Mouse (Mus musculus) stomach, postnatal 0 days (tissue): ENCODE data around the gene Arhgap18. TPM values are rescaled to one million over a fixed set of nuclear protein-coding genes. Genes with fewer than 3 reads are reported as not detected.

Experiments
- ATAC-seq: fragments of 200-750 bp; cut with Nextera tagmentation; 2 replicates; pipeline ENCODE4 v1.8.0; 2017; ENCODE audit not compliant: low FRiP score, low TSS enrichment
- DNase-seq: peaks from one replicate; pipeline ENCODE4 v3.0.0-alpha.2; 2016; ENCODE audit warnings: low spot score
- H3K27ac ChIP-seq: fragments of 300-500 bp; sonication (generic); replicated peaks from 2 replicates; pipeline ENCODE4 v1.5.1; 2014; ENCODE audit warnings: mild to moderate bottlenecking, control low read depth
- H3K27me3 ChIP-seq: fragments of 300-500 bp; sonication (generic); 2 replicates; pipeline ENCODE4 v1.6.1; 2014; ENCODE audit warnings: low read length; ENCODE audit not compliant: control insufficient read depth, insufficient read depth
- H3K36me3 ChIP-seq: fragments of 300-500 bp; sonication (generic); 2 replicates; pipeline ENCODE4 v1.6.1; 2014; ENCODE audit warnings: low read length, mixed read lengths; ENCODE audit not compliant: control insufficient read depth, insufficient read depth
- H3K4me1 ChIP-seq: fragments of 300-500 bp; sonication (generic); replicated peaks from 2 replicates; pipeline ENCODE4 v1.6.1; 2014; ENCODE audit warnings: antibody characterized with exemption; ENCODE audit not compliant: control insufficient read depth, insufficient read depth
- H3K4me2 ChIP-seq: fragments of 300-500 bp; sonication (generic); replicated peaks from 2 replicates; pipeline ENCODE4 v1.6.1; 2014; ENCODE audit warnings: low read depth, mild to moderate bottlenecking, control low read depth, moderate library complexity
- H3K4me3 ChIP-seq: fragments of 300-500 bp; sonication (generic); 2 replicates; pipeline ENCODE4 v1.5.1; 2014; ENCODE audit warnings: low read depth, low read length, control low read depth
- H3K9ac ChIP-seq: fragments of 300-500 bp; sonication (generic); 2 replicates; pipeline ENCODE4 v1.6.1; 2014; ENCODE audit warnings: mild to moderate bottlenecking, low read length, control low read depth, mixed read lengths
- H3K9me3 ChIP-seq: fragments of 300-500 bp; sonication (generic); 2 replicates; pipeline ENCODE4 v1.6.1; 2016; ENCODE audit warnings: low read length; ENCODE audit not compliant: control insufficient read depth
- CTCF ChIP-seq: IDR thresholded peaks from 2 replicates; pipeline ENCODE4 v1.5.1; 2016; ENCODE audit warnings: antibody characterized with exemption, low read depth, mild to moderate bottlenecking, moderate library complexity
- EP300 ChIP-seq: optimal IDR thresholded peaks from 2 replicates; pipeline ENCODE3; 2016; ENCODE audit warnings: antibody characterized with exemption
- WGBS: fragments of 180-500 bp; shearing (Covaris S2); extraction: QIAGEN DNeasy Blood & Tissue Kit; methylation state at CpG from one replicate; pipeline ENCODE4 v1.1.7; 2014; 5-methylcytosine and 5-hydroxymethylcytosine counted together
- polyA plus RNA-seq: library from polyadenylated mRNA; unstranded; fragments of >200 nt; fragmentation: Nextera tagmentation; extraction: Ambion mirVana; gene quantifications from 2 replicates; pipeline ENCODE4 v1.2.1, GENCODE M21; 2015

Arhgap18 gene
- polyA plus RNA-seq, 1 experiment from 2014 or later, result 15.1 TPM

GRCm38 (mm10) chr10:26827315-26827714 lies 74.1 kb downstream of the Arhgap18 start:
- WGBS, result 64% methylated on average over 5 of the region's 5 CpGs

GRCm38 (mm10) chr10:26828412-26829137 lies 75.4 kb downstream of the Arhgap18 start:
- Histone ChIP-seq H3K4me3 (no peak overlapping the region), H3K4me2 (peak overlapping the region; percentile 32), H3K27ac (peak overlapping the region; percentile 73), H3K4me1 (no peaks in the 10 kb centered on the region), H3K9me3 (no peaks in the 10 kb centered on the region), H3K36me3 (no peaks in the 10 kb centered on the region), H3K9ac (no peak overlapping the region), H3K27me3 (no peaks in the 10 kb centered on the region)
- TF ChIP-seq EP300 (no peak), CTCF (no peak)
- peak; percentile 61 for DNase-seq
- 41% methylated on average over 9 of the region's 9 CpGs for WGBS
- peak; percentile 98 for ATAC-seq

More at GRCm38 (mm10) chr10:26827315-26827714, 74.1 kb downstream of the Arhgap18 start:
- H3K4me3 ChIP-seq, result no peak overlapping the region
- H3K36me3 ChIP-seq, result no peaks in the 10 kb centered on the region
- no peak for ATAC-seq
- H3K9ac ChIP-seq, result no peak overlapping the region
- no peaks in the 10 kb centered on the region for H3K4me1 ChIP-seq
- TF ChIP-seq EP300 (no peak), CTCF (no peak)
- DNase-seq, result no peak
- no peaks in the 10 kb centered on the region for H3K27me3 ChIP-seq
- H3K9me3 ChIP-seq, result no peaks in the 10 kb centered on the region
- no peak overlapping the region for H3K4me2 ChIP-seq
- H3K27ac ChIP-seq, result no peak overlapping the region

GRCm38 (mm10) chr10:26832068-26832467 lies 78.8 kb downstream of the Arhgap18 start:
- Histone ChIP-seq H3K27ac (no peak overlapping the region), H3K4me2 (no peak overlapping the region), H3K27me3 (no peaks in the 10 kb centered on the region), H3K9me3 (no peaks in the 10 kb centered on the region), H3K36me3 (no peaks in the 10 kb centered on the region), H3K4me3 (no peak overlapping the region), H3K9ac (no peak overlapping the region), H3K4me1 (no peaks in the 10 kb centered on the region)
- no peak for DNase-seq
- 95% methylated on average over 3 of the region's 3 CpGs for WGBS
- no peak for TF ChIP-seq CTCF
- no peak for TF ChIP-seq EP300
- no peak for ATAC-seq

GRCm38 (mm10) chr10:26832669-26833249 lies 79.5 kb downstream of the Arhgap18 start:
- 88% methylated on average over 3 of the region's 3 CpGs for WGBS
- no peak overlapping the region for H3K9ac ChIP-seq
- TF ChIP-seq CTCF, result no peak
- no peak for TF ChIP-seq EP300
- H3K27me3 ChIP-seq, result no peaks in the 10 kb centered on the region
- no peak for ATAC-seq
- H3K9me3 ChIP-seq, result no peaks in the 10 kb centered on the region
- H3K4me3 ChIP-seq, result no peak overlapping the region
- H3K27ac ChIP-seq, result no peak overlapping the region
- H3K4me2 ChIP-seq, result no peak overlapping the region
- H3K36me3 ChIP-seq, result no peaks in the 10 kb centered on the region
- DNase-seq, result no peak
- H3K4me1 ChIP-seq, result no peaks in the 10 kb centered on the region

GRCm38 (mm10) chr10:26833393-26833792 lies 80.2 kb downstream of the Arhgap18 start:
- WGBS, result 64% methylated on average over 3 of the region's 3 CpGs
- Histone ChIP-seq H3K9ac (no peak overlapping the region), H3K27me3 (no peaks in the 10 kb centered on the region), H3K36me3 (no peaks in the 10 kb centered on the region), H3K4me2 (no peak overlapping the region), H3K4me1 (no peaks in the 10 kb centered on the region), H3K9me3 (no peaks in the 10 kb centered on the region), H3K27ac (no peak overlapping the region), H3K4me3 (no peak overlapping the region)
- DNase-seq, result no peak
- TF ChIP-seq EP300 (no peak), CTCF (no peak)
- no peak for ATAC-seq

GRCm38 (mm10) chr10:26849311-26849710 lies 96.1 kb downstream of the Arhgap18 start:
- Histone ChIP-seq H3K4me2 (no peak overlapping the region), H3K9me3 (no peaks in the 10 kb centered on the region), H3K27me3 (no peaks in the 10 kb centered on the region), H3K36me3 (no peaks in the 10 kb centered on the region), H3K9ac (no peak overlapping the region), H3K27ac (no peak overlapping the region), H3K4me1 (no peaks in the 10 kb centered on the region), H3K4me3 (no peak overlapping the region)
- TF ChIP-seq EP300 (no peak), CTCF (no peak)
- ATAC-seq, result no peak
- DNase-seq, result no peak
- WGBS, result 83% methylated on average over 4 of the region's 4 CpGs
